Mouse (Mus musculus): ENCODE data around the gene Bicd1.

DNA sequence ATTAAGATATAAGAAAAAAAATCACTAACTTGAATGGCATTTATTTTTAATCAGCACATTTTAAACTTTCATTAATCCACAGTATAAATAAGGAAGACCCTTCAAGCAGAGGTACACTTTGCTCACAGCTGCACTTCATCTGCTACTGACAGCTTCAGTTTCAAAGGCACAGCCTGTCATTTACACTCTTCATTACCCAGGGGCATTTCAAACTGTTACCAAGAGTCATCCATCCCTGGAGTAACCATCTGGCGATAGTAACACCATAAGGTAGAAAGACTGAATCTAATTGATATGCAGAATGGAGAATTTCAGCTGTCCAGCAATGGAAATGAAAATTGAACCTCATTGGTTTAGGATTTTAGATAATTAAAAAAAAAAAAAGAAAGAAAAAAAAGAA lies 34.2 kb downstream of the Bicd1 start:
- no peak for TF ChIP-seq TAL1 (IDR thresholded peaks at IDR 0.05; ENCODE audit: low read length)
- no peak for TF ChIP-seq GATA1 (IDR thresholded peaks at IDR 0.05; ENCODE audit: low read length)
